Mouse (Mus musculus) liver, postnatal 0 days (tissue): Measurements from ENCODE around the gene Dll3. TPM values are rescaled to one million over a fixed set of nuclear protein-coding genes. Genes with fewer than 3 reads are reported as not detected.

Experiments
- ATAC-seq: fragments of 200-750 bp; cut with Nextera tagmentation; 2 replicates; pipeline ENCODE4 v1.8.0; 2017; ENCODE audit warnings: mild to moderate bottlenecking, moderate library complexity
- DNase-seq: peaks from one replicate; pipeline ENCODE4 v3.0.0-alpha.2; 2016
- H3K27ac ChIP-seq: fragments of 300-500 bp; sonication (generic); 2 replicates; pipeline ENCODE4 v1.5.1; 2014; ENCODE audit warnings: antibody characterized with exemption, moderate library complexity, mild to moderate bottlenecking, low read depth
- H3K27me3 ChIP-seq: fragments of 300-500 bp; sonication (generic); 2 replicates; pipeline ENCODE4 v1.6.1; 2014; ENCODE audit warnings: low read length, control low read depth, mixed read lengths; ENCODE audit not compliant: insufficient read depth
- H3K36me3 ChIP-seq: fragments of 300-500 bp; sonication (generic); replicated peaks from 2 replicates; pipeline ENCODE4 v1.6.1; 2014; ENCODE audit warnings: mild to moderate bottlenecking, control low read depth, low read length, moderate library complexity, mixed read lengths; ENCODE audit not compliant: insufficient read depth
- H3K4me1 ChIP-seq: fragments of 300-500 bp; sonication (generic); 2 replicates; pipeline ENCODE4 v1.6.1; 2014; ENCODE audit warnings: antibody characterized with exemption, mild to moderate bottlenecking, control low read depth; ENCODE audit not compliant: insufficient read depth
- H3K4me2 ChIP-seq: fragments of 300-500 bp; sonication (generic); 2 replicates; pipeline ENCODE4 v1.6.1; 2014; ENCODE audit warnings: low read depth, mild to moderate bottlenecking, low read length, moderate library complexity, mixed read lengths
- H3K4me3 ChIP-seq: fragments of 300-500 bp; sonication (generic); 2 replicates; pipeline ENCODE4 v1.5.1; 2014; ENCODE audit warnings: low read depth, low read length
- H3K9ac ChIP-seq: fragments of 300-500 bp; sonication (generic); replicated peaks from 2 replicates; pipeline ENCODE4 v1.6.1; 2014; ENCODE audit warnings: mild to moderate bottlenecking, moderate library complexity
- H3K9me3 ChIP-seq: fragments of 300-500 bp; sonication (generic); 2 replicates; pipeline ENCODE4 v1.6.1; 2016; ENCODE audit warnings: mild to moderate bottlenecking, control low read depth, low read length, mixed read lengths
- CTCF ChIP-seq: sonication (generic); IDR thresholded peaks from 2 replicates; pipeline ENCODE4 v1.5.1; 2016; ENCODE audit warnings: antibody characterized with exemption, low read depth
- EP300 ChIP-seq: IDR thresholded peaks from 2 replicates; pipeline ENCODE4 v1.6.1; 2016; ENCODE audit warnings: antibody characterized with exemption, low read depth, mild to moderate bottlenecking
- WGBS: fragments of 180-500 bp; shearing (Covaris S2); extraction: QIAGEN DNeasy Blood & Tissue Kit; methylation state at CpG from one replicate; pipeline ENCODE4 v1.1.7; 2014; ENCODE audit not compliant: insufficient replicate concordance; 5-methylcytosine and 5-hydroxymethylcytosine counted together
- polyA plus RNA-seq: library from polyadenylated mRNA; unstranded; fragments of >200 nt; fragmentation: Nextera tagmentation; extraction: Ambion mirVana; gene quantifications from 2 replicates; pipeline ENCODE4 v1.2.1, GENCODE M21; 2015

The Dll3 gene
- 0.12 TPM in 1 of 2 replicates, not detected in the other for polyA plus RNA-seq

DNA sequence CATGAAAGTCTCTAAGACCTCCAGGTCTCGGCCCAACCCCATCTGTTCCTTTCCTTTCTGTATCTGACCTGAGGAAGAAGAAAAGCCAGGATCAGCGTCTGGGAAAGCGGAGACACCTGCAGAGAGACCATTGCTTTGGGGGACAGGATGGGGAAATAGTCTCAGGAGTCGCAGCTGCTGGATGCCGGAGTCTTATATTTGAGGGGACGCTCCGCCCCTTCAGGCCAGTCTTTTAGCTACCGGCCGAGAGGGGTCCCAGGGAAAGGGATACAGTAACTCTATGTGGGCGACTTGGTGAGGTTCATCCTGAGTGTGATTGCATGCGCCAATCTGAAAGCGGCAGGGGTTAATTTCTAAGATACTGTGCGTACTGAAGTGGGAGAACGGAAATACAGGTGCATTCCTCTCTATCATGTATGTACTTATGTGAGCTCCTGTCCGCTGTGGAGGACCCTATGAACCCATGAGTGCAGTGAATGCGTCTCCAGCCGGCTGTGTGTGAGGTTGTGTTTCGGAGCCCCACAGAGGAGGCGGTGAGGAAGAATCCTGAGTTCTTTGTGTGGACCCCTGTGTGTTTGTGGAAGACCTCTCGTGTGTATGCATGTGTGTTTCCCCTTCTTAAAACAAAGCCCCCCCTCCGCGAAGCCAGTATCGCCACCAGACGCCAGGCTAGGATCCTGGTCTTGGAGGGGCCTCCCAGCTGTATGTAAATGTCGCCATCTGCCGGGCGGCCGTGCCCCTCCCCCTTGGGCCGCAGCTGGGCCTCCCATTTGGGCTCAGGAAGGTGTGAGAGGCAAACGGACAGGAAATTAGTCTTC, at the start of gene Dll3:
Gene Dll3 (minus strand): TSS at position 623 of the 818 bp plus-strand sequence.
- Histone ChIP-seq H3K4me2 (peak within 1 kb of the TSS; percentile 62), H3K4me1 (peaks cover 2% of the 10 kb centered on the region), H3K9ac (no peak within 1 kb of the TSS), H3K27ac (no peak within 1 kb of the TSS), H3K4me3 (peak within 1 kb of the TSS; percentile 19; the same call in 1 of the 2 replicates), H3K9me3 (no peaks in the 10 kb centered on the region), H3K27me3 (peaks cover 50% of the 10 kb centered on the region), H3K36me3 (peaks cover 16% of the 10 kb centered on the region)
- DNase-seq (peak; percentile 72), ATAC-seq (peak; percentile 44; the same call in 1 of the 2 replicates)
- WGBS, result 3% methylated on average over 30 of the region's 30 CpGs
- TF ChIP-seq EP300 (no peak), CTCF (peak; percentile 73)

DNA sequence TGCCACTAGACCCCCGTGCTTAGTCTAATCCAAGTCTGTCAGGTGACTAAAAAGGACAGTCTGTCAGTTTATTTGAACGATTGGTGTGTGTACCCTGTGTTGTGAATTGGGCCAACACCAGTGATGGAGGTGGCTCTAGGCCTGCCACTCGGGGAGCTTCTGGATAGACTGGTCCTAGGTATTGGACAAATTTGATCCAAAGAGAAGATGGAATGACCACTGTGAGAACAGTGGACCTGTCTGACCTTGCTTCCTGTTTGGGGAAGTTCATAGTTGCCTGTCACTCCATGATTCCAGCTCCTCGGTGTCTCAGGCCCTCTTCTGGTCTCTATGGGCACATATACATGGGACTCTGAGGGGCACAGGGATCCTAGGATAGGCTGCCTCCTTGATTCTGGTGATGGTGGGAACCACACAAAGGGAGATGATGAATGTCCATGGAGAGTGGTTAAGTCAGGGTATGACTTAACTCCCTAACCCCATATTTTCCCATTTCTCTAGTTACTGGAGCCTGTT, 49.7 kb upstream of the Dll3 start:
- Histone ChIP-seq H3K4me1 (peaks cover 19% of the 10 kb centered on the region), H3K27ac (no peak overlapping the region), H3K36me3 (peaks cover 23% of the 10 kb centered on the region), H3K27me3 (no peaks in the 10 kb centered on the region), H3K4me3 (peak overlapping the region; percentile 82), H3K9me3 (no peaks in the 10 kb centered on the region), H3K4me2 (peak overlapping the region; percentile 85), H3K9ac (peak overlapping the region; percentile 88)
- 7% methylated on average over 4 of the region's 4 CpGs for WGBS
- DNase-seq, result no peak
- no peak for ATAC-seq
- no peak for TF ChIP-seq CTCF
- no peak for TF ChIP-seq EP300

DNA sequence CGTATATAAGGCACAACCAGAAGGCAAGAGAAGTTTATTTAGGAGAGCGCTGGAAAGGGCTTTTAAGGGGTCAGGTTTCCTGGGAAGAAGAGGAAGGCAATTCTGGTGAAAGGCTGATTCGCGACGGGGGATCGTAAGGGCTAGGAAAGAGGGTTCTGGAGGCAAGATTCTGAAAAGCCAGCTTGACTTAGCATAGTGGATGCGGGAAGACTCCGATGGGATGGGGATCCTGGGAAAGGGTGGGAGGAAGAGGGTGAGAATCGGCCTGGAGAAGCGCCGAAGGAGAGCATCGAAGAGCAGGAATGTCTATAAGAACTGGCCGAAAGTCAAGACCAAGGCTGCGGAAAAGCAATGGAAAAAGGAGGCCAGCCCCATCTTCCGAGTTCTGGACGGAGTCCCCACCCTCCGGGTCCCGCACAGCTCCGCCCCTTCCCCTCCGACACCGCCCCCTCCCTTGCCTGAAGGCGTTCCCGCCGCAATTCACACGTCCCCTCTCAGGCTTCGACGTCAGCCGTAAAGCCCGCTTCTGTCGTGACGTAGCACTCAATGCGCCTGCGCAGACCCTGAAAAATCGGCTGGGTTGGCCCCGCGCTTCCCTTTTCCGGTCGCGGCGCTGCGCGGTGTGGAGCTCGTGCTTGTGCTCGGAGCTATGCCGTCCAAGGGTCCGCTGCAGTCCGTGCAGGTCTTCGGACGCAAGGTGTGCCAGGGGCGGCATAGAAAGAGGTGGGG, 48.3 kb upstream of the Dll3 start, which contains the start of gene Rps16:
Gene Rps16 (plus strand): TSS at position 498 of the 729 bp plus-strand sequence.
- Histone ChIP-seq H3K27me3 (no peaks in the 10 kb centered on the region), H3K4me2 (peak within 1 kb of the TSS; percentile 85), H3K4me1 (peaks cover 18% of the 10 kb centered on the region), H3K36me3 (peaks cover 23% of the 10 kb centered on the region), H3K4me3 (peak within 1 kb of the TSS; percentile 82), H3K9ac (peak within 1 kb of the TSS; percentile 88), H3K9me3 (no peaks in the 10 kb centered on the region), H3K27ac (peak within 1 kb of the TSS; percentile 79)
- DNase-seq (peak; percentile 99), ATAC-seq (peak; percentile 92)
- WGBS, result 5% methylated on average over 47 of the region's 50 CpGs
- TF ChIP-seq CTCF (peak; percentile 10; the same call in 1 of the 2 replicates), EP300 (no peak; the same call in 1 of the 2 replicates)

DNA sequence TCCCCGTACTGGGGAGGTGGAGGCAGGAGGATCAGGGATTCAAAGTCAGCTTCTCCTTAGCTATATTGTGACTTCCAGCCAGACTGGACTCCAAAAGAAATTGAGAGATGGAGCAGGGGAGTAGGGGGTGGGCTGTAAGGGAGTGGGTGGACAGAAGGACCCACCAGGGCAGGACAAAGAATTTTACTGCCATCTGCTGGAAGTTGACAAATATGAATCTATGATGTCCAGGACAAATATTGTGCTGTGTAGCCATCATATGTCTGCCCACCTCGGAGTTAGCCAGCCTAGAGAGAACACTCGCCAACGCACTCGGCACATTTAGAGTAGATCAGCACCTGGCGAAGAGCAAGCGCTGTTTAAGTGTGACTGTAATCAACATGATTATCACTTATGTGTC, 46.6 kb upstream of the Dll3 start:
- H3K27me3 ChIP-seq, result no peaks in the 10 kb centered on the region
- H3K27ac ChIP-seq, result peak overlapping the region; percentile 74; the same call in 1 of the 2 replicates

DNA sequence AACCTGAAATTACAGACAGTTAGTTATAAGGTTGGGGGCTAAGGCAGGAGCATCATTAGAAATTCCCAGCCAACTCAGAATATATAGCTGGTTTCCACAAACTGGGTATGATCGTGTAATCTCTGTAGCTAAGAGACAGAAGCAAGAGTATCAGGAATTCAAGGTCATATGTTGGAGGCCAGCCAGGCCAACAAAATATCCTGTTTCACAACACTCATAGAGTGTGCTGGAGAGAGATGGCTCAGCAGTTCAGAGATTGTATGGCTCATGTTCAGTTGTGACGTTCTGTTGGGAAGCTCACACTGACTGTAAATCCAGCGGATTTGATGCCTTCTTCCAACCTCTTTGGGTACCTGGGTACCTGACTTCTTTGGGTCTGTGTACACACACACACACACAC, 45.7 kb upstream of the Dll3 start:
- no peaks in the 10 kb centered on the region for H3K27me3 ChIP-seq
- peaks cover 18% of the 10 kb centered on the region for H3K4me1 ChIP-seq
- no peaks in the 10 kb centered on the region for H3K9me3 ChIP-seq
- ATAC-seq, result peak; percentile 35
- TF ChIP-seq CTCF (no peak), EP300 (no peak)
- no peak overlapping the region for H3K4me2 ChIP-seq
- no peak overlapping the region for H3K4me3 ChIP-seq
- no peak overlapping the region for H3K9ac ChIP-seq
- 37% methylated on average over 3 of the region's 3 CpGs for WGBS
- peak; percentile 78 for DNase-seq
- H3K36me3 ChIP-seq, result peaks cover 6% of the 10 kb centered on the region; the same call in 1 of the 2 replicates
- peak overlapping the region; percentile 74 for H3K27ac ChIP-seq

More for the DNA sequence above, 46.6 kb upstream of the Dll3 start:
- 82% methylated on average over 7 of the region's 7 CpGs for WGBS
- Histone ChIP-seq H3K36me3 (peaks cover 15% of the 10 kb centered on the region), H3K9me3 (no peaks in the 10 kb centered on the region), H3K4me2 (no peak overlapping the region), H3K4me1 (peaks cover 18% of the 10 kb centered on the region), H3K9ac (no peak overlapping the region), H3K4me3 (no peak overlapping the region)
- ATAC-seq (no peak), DNase-seq (no peak)
- TF ChIP-seq EP300 (no peak), CTCF (peak; percentile 39)

DNA sequence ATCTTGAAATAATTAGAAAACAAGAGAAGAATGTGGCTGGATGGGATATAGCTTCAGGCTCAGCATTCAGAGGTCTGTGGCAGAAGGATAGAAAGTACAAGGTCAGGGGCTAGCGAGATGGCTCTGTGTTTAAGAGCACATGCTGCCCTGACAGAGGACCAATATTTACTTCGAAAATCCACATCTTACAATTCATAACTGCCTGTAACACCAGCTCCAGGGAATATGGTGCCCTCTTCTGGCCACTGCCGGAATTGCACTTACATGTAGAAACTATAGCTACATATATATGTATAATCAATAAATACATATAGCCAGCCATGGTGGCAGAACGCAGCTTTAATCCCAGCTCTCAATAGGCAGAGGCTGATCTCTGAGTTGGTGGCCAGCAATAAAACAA, 42.6 kb upstream of the Dll3 start:
- H3K9ac ChIP-seq, result no peak overlapping the region

More for the DNA sequence above, 42.6 kb upstream of the Dll3 start:
- TF ChIP-seq EP300, result no peak
- TF ChIP-seq CTCF, result peak; percentile 95
- WGBS, result 3% methylated on average over 4 of the region's 4 CpGs
- H3K27me3 ChIP-seq, result no peaks in the 10 kb centered on the region
- no peak overlapping the region for H3K27ac ChIP-seq
- no peak overlapping the region for H3K4me3 ChIP-seq
- no peaks in the 10 kb centered on the region for H3K9me3 ChIP-seq
- ATAC-seq (no peak), DNase-seq (peak; percentile 88)
- H3K4me1 ChIP-seq, result peaks cover 14% of the 10 kb centered on the region
- no peak overlapping the region for H3K4me2 ChIP-seq
- H3K36me3 ChIP-seq, result no peaks in the 10 kb centered on the region
